Mouse (Mus musculus): ENCODE measurements around the gene Ubxn4.

- TF ChIP-seq GATA1 (IDR thresholded peaks at IDR 0.05; ENCODE audit: low read length), result no peak
- no peak for TF ChIP-seq TAL1 (IDR thresholded peaks at IDR 0.05; ENCODE audit: low read length)
These were observed 34.8 kb downstream of the Ubxn4 start for GRCm38 (mm10) chr1:128278563-128278962.
